Mouse (Mus musculus) heart, postnatal 0 days (tissue): ENCODE data around the gene 1700034J05Rik.

Source experiments
- CTCF ChIP-seq: IDR thresholded peaks from 2 replicates; pipeline ENCODE4 v1.5.1; 2016; ENCODE audit warnings: antibody characterized with exemption, control low read depth, low read depth
- EP300 ChIP-seq: IDR thresholded peaks from 2 replicates; pipeline ENCODE4 v1.6.1; 2016; ENCODE audit warnings: antibody characterized with exemption, low read depth

- TF ChIP-seq CTCF (no peak), EP300 (no peak)
These were observed 45.4 kb downstream of the 1700034J05Rik start for GRCm38 (mm10) chr6:146908801-146909200.
